8 mouse cellular contexts compared by ENCODE assay signal in the genomic region with DNA sequence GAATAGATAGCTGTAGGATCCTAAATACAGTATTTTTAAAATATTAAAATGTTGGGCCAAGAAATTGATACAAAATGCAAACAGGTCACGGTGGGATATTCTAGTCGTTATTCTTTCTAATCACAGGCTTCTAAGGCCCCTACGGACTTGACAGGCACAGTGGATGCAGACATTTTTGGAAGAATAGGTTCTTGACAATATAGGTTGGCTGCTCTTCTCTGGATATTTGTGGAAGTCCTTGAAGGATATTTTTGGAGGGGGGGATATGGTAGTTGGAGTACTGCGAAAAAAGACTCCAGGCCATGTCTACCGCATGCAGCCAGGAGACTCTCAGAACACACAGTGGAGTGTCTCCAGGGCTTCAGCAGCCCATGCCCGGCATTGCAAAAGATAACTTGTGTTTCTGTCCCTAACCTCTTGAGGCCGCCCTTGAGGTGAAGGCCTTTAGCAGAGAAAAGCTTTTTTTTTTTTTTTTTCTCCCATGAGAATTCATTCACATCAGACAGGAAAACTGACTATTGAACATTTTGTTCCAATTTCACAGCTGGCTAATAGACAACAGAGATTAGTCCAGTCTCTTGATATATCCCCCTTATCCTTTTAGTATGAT. TPM values are rescaled to one million over a fixed set of nuclear protein-coding genes. Genes with fewer than 3 reads are reported as not detected.
DNase-seq lines count a peak whose midpoint lies in the region; ATAC-seq and TF ChIP-seq lines count a peak whose summit lies in the region.

No protein-coding gene starts in this region.

- H3K4me3 ChIP-seq in heart, embryonic 15.5 days: peak overlapping the region; percentile 57
- H3K4me3 ChIP-seq in macrophage (ENCODE audit: inconsistent target): peak overlapping the region; percentile 40; the same call in 1 of the 2 replicates

- H3K27me3 ChIP-seq in Patski: no peaks in the 10 kb centered on the region
- H3K27me3 ChIP-seq in heart, embryonic 15.5 days: no peaks in the 10 kb centered on the region

- ATAC-seq in Patski: no peak
- ATAC-seq in heart, embryonic 15.5 days (replicated peaks; ENCODE audit: insufficient number of reproducible peaks, insufficient read depth, low FRiP score, low read depth): no peak

- H3K79me2 ChIP-seq in macrophage (ENCODE audit: inconsistent target): peaks cover 31% of the 10 kb centered on the region

- CTCF ChIA-PET in Patski (lab: Charles Lee): interaction anchor here (0.8 to 1.1 kb wide), 3 partner anchors 10 to 307 kb away, joined by 3 read pairs; no protein-coding TSS in a partner anchor

- 0 out of 2 replicates have a peak overlapping the region, but pooled peaks have one; percentile 62 for H3K9ac ChIP-seq in heart, embryonic 15.5 days

- H3K9me3 ChIP-seq in heart, embryonic 15.5 days (replicated peaks): no peaks in the 10 kb centered on the region

- DNase-seq in CD4-positive, CD25-positive, alpha-beta regulatory T cell, adult 2 months (ENCODE audit: low read depth, low spot score): peak; percentile 82
- no peak for DNase-seq in Patski (ENCODE audit: low read depth, low spot score)
- peak; percentile 58 for DNase-seq in embryo, embryonic 9.5 days (ENCODE audit: extremely low spot score)
- peak; percentile 73 for DNase-seq in kidney, postnatal 10 days
- DNase-seq in spleen, postnatal 14 days (ENCODE audit: low spot score in 2 of 2): peak; percentile 27 to 41
- DNase-seq in left cerebral cortex, adult 8-10 months (ENCODE audit: low spot score in 2 of 2): no peak

- H3K4me1 ChIP-seq in heart, embryonic 15.5 days (replicated peaks): peaks cover 31% of the 10 kb centered on the region

- peak overlapping the region; percentile 75 for H3K4me2 ChIP-seq in heart, embryonic 15.5 days

- H3K36me3 ChIP-seq in heart, embryonic 15.5 days: no peaks in the 10 kb centered on the region
- no peaks in the 10 kb centered on the region for H3K36me3 ChIP-seq in macrophage (ENCODE audit: inconsistent target)

- H3K27ac ChIP-seq in heart, embryonic 15.5 days: peak overlapping the region; percentile 82
- H3K27ac ChIP-seq in macrophage: 0 out of 2 replicates have a peak overlapping the region, but pooled peaks have one; percentile 30

- POLR2A ChIA-PET in Patski (lab: Charles Lee): no interaction called here

- in situ Hi-C loops in Patski (cut with MboI; ENCODE audit: low pct_unique_long_range_greater_than_20kb): no loop called here

- WGBS in heart, embryonic 15.5 days: 33% methylated on average over 7 of the region's 7 CpGs
- WGBS in macrophage (ENCODE audit: missing documents): 45% methylated on average over 7 of the region's 7 CpGs

- TF ChIP-seq CTCF in Patski (IDR thresholded peaks at IDR 0.05): peak; percentile 61

RNA-seq across cellular contexts. Expression of a gene that starts 0.7 kb away (rescaled TPM):
- polyA plus RNA-seq in Patski (2021) (37.3 TPM), macrophage (2018) (4.1 to 7.0 TPM (median 6.1 TPM) in 3 replicates)
- 63.4 and 66.1 TPM in 2 replicates for polyA plus RNA-seq in heart, embryonic 15.5 days (2015; fragmentation: Nextera tagmentation; extraction: Ambion mirVana)
- total RNA-seq in macrophage (2018; cell fraction: chromatin; rRNA removed): 10 to 100 TPM in 1 of 26 experiments, 1 to 10 TPM in 13, not detected in 12; 1.3 to 21.1 (median 3.0) TPM
- 1 to 10 TPM in 25 of 26 experiments, under 1 TPM in 1; 0.97 to 3.8 (median 2.0) TPM for total RNA-seq in macrophage (2018; cell fraction: cytosol; rRNA removed)
- total RNA-seq in macrophage (2018; cell fraction: nucleus; rRNA removed): 1 to 10 TPM in 17 of 26 experiments, under 1 TPM in 4, not detected in 5; 0.75 to 4.8 (median 2.0) TPM
- total RNA-seq in left cerebral cortex, adult 8-10 months (2022): 1 to 10 TPM; 4.4 to 6.1 (median 5.8) TPM

RNA-seq across cellular contexts. Expression of a gene that starts 1.5 kb away (rescaled TPM):
- polyA plus RNA-seq in Patski (2021) (52.0 TPM), macrophage (2018) (15.9 to 37.6 TPM (median 24.8 TPM) in 3 replicates)
- polyA plus RNA-seq in heart, embryonic 15.5 days (2015; fragmentation: Nextera tagmentation; extraction: Ambion mirVana): 8.7 and 9.2 TPM in 2 replicates
- 10 to 100 TPM; 15.5 to 56.0 (median 32.1) TPM for total RNA-seq in macrophage (2018; cell fraction: chromatin; rRNA removed)
- 10 to 100 TPM; 18.1 to 27.1 (median 23.0) TPM for total RNA-seq in macrophage (2018; cell fraction: cytosol; rRNA removed)
- 10 to 100 TPM; 11.6 to 49.3 (median 20.3) TPM for total RNA-seq in macrophage (2018; cell fraction: nucleus; rRNA removed)
- total RNA-seq in left cerebral cortex, adult 8-10 months (2022): 10 to 100 TPM; 39.0 to 43.4 (median 40.7) TPM

RNA-seq across cellular contexts. Expression of a gene that starts 25.3 kb away (rescaled TPM):
- polyA plus RNA-seq in Patski (2021): 0.24 TPM
- not detected in 2 replicates for polyA plus RNA-seq in heart, embryonic 15.5 days (2015; fragmentation: Nextera tagmentation; extraction: Ambion mirVana)
- total RNA-seq in macrophage (2018; cell fraction: chromatin; rRNA removed): 1 to 10 TPM in 1 of 26 experiments, under 1 TPM in 3, not detected in 22; 0.57 to 2.0 (median 0.61) TPM
- total RNA-seq in macrophage (2018; cell fraction: cytosol; rRNA removed): under 1 TPM in 16 of 26 experiments, not detected in 10; 0.09 to 0.42 (median 0.19) TPM
- total RNA-seq in macrophage (2018; cell fraction: nucleus; rRNA removed): under 1 TPM in 7 of 26 experiments, not detected in 19; 0.47 to 0.96 (median 0.56) TPM
- polyA plus RNA-seq in macrophage (2018): 0.33 TPM in 1 of 3 replicates, not detected in the others
- total RNA-seq in left cerebral cortex, adult 8-10 months (2022): under 1 TPM in 1 of 4 experiments, not detected in 3; 0.46 TPM

RNA-seq across cellular contexts. Expression of a gene that starts 25.8 kb away (rescaled TPM):
- polyA plus RNA-seq in Patski (2021) (48.8 TPM), macrophage (2018) (25.1 to 25.9 TPM (median 25.2 TPM) in 3 replicates)
- 32.1 and 32.5 TPM in 2 replicates for polyA plus RNA-seq in heart, embryonic 15.5 days (2015; fragmentation: Nextera tagmentation; extraction: Ambion mirVana)
- total RNA-seq in macrophage (2018; cell fraction: chromatin; rRNA removed): 10 to 100 TPM in 24 of 26 experiments, 1 to 10 TPM in 2; 5.9 to 56.0 (median 27.6) TPM
- 10 to 100 TPM; 16.2 to 29.4 (median 21.3) TPM for total RNA-seq in macrophage (2018; cell fraction: cytosol; rRNA removed)
- total RNA-seq in macrophage (2018; cell fraction: nucleus; rRNA removed): 10 to 100 TPM in 21 of 26 experiments, 1 to 10 TPM in 5; 6.8 to 47.1 (median 21.3) TPM
- 10 to 100 TPM; 17.3 to 22.0 (median 18.9) TPM for total RNA-seq in left cerebral cortex, adult 8-10 months (2022)

Comparison
In these comparisons a context has a peak if more than half of its experiments do, and no peak if none do; other contexts are left out.
1. DNase-seq: peak in CD4-positive, CD25-positive, alpha-beta regulatory T cell, adult 2 months (single experiment), embryo, embryonic 9.5 days (single experiment), kidney, postnatal 10 days (single experiment) and spleen, postnatal 14 days (2 of 2); none in Patski (single experiment) and left cerebral cortex, adult 8-10 months (0 of 2).